Mouse (Mus musculus) embryo, embryonic 9.5 days (tissue): ENCODE measurements around the gene Stx7.
"Not testable (repeated sequence)": the region's sequence is repeated elsewhere in the genome, so short reads cannot be mapped to it uniquely, and the experiment has no call there.

ENCODE experiments used
- DNase-seq: peaks from one replicate; pipeline ENCODE4 v3.0.0-alpha.2; 2017; ENCODE audit errors: extremely low spot score

Gene Stx7

GRCm38 (mm10) chr10:24149135-24149781, at the start of gene Stx7:
Stx7 (plus strand) TSS chr10:24149302.
- peak; percentile 89 for DNase-seq

GRCm38 (mm10) chr10:24101812-24102211, 47.3 kb upstream of the Stx7 start, which contains the start of gene Taar8c:
Taar8c (minus strand) TSS chr10:24101912.
- not testable (repeated sequence) for DNase-seq

- DNase-seq: not testable (repeated sequence)
These were observed 45.8 kb upstream of the Stx7 start for GRCm38 (mm10) chr10:24103299-24103698.

- DNase-seq: no peak
These were observed 41.4 kb upstream of the Stx7 start for GRCm38 (mm10) chr10:24107747-24108146.

- DNase-seq: no peak
These were observed 40.9 kb upstream of the Stx7 start for GRCm38 (mm10) chr10:24108236-24108635.

GRCm38 (mm10) chr10:24109434-24109833, 39.7 kb upstream of the Stx7 start, which contains the start of gene Taar9:
Taar9 (minus strand) TSS chr10:24109534.
- DNase-seq: not testable (repeated sequence)

- peak; percentile 54 for DNase-seq
These were observed 37.9 kb upstream of the Stx7 start for GRCm38 (mm10) chr10:24111116-24111778.

GRCm38 (mm10) chr10:24131451-24132262, 17.4 kb upstream of the Stx7 start:
- DNase-seq: peak; percentile 59

GRCm38 (mm10) chr10:24132273-24132672, 16.8 kb upstream of the Stx7 start:
- DNase-seq: no peak

GRCm38 (mm10) chr10:24133132-24133531, 16.0 kb upstream of the Stx7 start:
- DNase-seq: no peak

- no peak for DNase-seq
These were observed 14.9 kb upstream of the Stx7 start for GRCm38 (mm10) chr10:24134071-24134645.

GRCm38 (mm10) chr10:24138623-24139261, 10.4 kb upstream of the Stx7 start:
- no peak for DNase-seq

- DNase-seq: no peak
These were observed 6.4 kb upstream of the Stx7 start for GRCm38 (mm10) chr10:24142735-24143134.

GRCm38 (mm10) chr10:24150086-24150485, 984 bp downstream of the Stx7 start:
- DNase-seq: no peak

- DNase-seq: no peak
These were observed 9.6 kb downstream of the Stx7 start for GRCm38 (mm10) chr10:24158470-24159254.

GRCm38 (mm10) chr10:24159575-24159974, 10.5 kb downstream of the Stx7 start:
- no peak for DNase-seq

GRCm38 (mm10) chr10:24160349-24160748, 11.2 kb downstream of the Stx7 start:
- no peak for DNase-seq

GRCm38 (mm10) chr10:24164137-24164908, 15.2 kb downstream of the Stx7 start:
- peak; percentile 35 for DNase-seq

- no peak for DNase-seq
These were observed 15.8 kb downstream of the Stx7 start for GRCm38 (mm10) chr10:24164909-24165304.

GRCm38 (mm10) chr10:24165526-24166055, 16.5 kb downstream of the Stx7 start:
- no peak for DNase-seq
